Mouse (Mus musculus) heart, embryonic 16.5 days (tissue): Measurements from ENCODE around the gene Cdh5. TPM values are rescaled to one million over a fixed set of nuclear protein-coding genes. Genes with fewer than 3 reads are reported as not detected.

Experiments used
- ATAC-seq: fragments of 200-750 bp; cut with Nextera tagmentation; replicated peaks from 2 replicates; pipeline ENCODE4 v1.8.0; 2017; ENCODE audit warnings: moderate number of reproducible peaks; ENCODE audit not compliant: insufficient read depth, low FRiP score; ENCODE audit errors: extremely low read depth
- H3K27ac ChIP-seq: fragments of 300-500 bp; sonication (generic); 2 replicates; pipeline ENCODE4 v1.5.1; 2014; ENCODE audit warnings: mild to moderate bottlenecking, low read length, control low read depth, moderate library complexity
- H3K27me3 ChIP-seq: fragments of 300-500 bp; sonication (generic); 2 replicates; pipeline ENCODE4 v1.6.1; 2014; ENCODE audit warnings: low read length, mixed read lengths; ENCODE audit not compliant: control insufficient read depth, insufficient read depth
- H3K36me3 ChIP-seq: fragments of 300-500 bp; sonication (generic); 2 replicates; pipeline ENCODE4 v1.6.1; 2014; ENCODE audit not compliant: control insufficient read depth, insufficient read depth
- H3K4me1 ChIP-seq: fragments of 300-500 bp; sonication (generic); 2 replicates; pipeline ENCODE4 v1.6.1; 2014; ENCODE audit warnings: low read length, mixed read lengths; ENCODE audit not compliant: control insufficient read depth, insufficient read depth
- H3K4me2 ChIP-seq: fragments of 300-500 bp; sonication (generic); 2 replicates; pipeline ENCODE4 v1.6.1; 2014; ENCODE audit warnings: low read depth, mild to moderate bottlenecking, control low read depth, low read length
- H3K4me3 ChIP-seq: fragments of 300-500 bp; sonication (generic); 2 replicates; pipeline ENCODE4 v1.5.1; 2014; ENCODE audit warnings: mild to moderate bottlenecking, control low read depth, low read length
- H3K9ac ChIP-seq: fragments of 300-500 bp; sonication (generic); 2 replicates; pipeline ENCODE4 v1.6.1; 2014; ENCODE audit warnings: low read length, control low read depth
- H3K9me3 ChIP-seq: fragments of 300-500 bp; sonication (generic); replicated peaks from 2 replicates; pipeline ENCODE4 v1.6.1; 2016; ENCODE audit warnings: low read length; ENCODE audit not compliant: control insufficient read depth
- WGBS: fragments of 180-500 bp; shearing (Covaris S2); extraction: QIAGEN DNeasy Blood & Tissue Kit; methylation state at CpG from one replicate; pipeline ENCODE4 v1.1.7; 2014; 5-methylcytosine and 5-hydroxymethylcytosine counted together
- polyA plus RNA-seq: library from polyadenylated mRNA; unstranded; fragments of >200 nt; fragmentation: Nextera tagmentation; extraction: Ambion mirVana; gene quantifications from 2 replicates; pipeline ENCODE4 v1.2.1, GENCODE M21; 2015

Gene Cdh5
- polyA plus RNA-seq, 1 experiment from 2014 or later = 48.8 TPM

- no peak overlapping the region for H3K9ac ChIP-seq
- H3K27me3 ChIP-seq = no peaks in the 10 kb centered on the region
- no peak overlapping the region for H3K4me3 ChIP-seq
- ATAC-seq = no peak
- WGBS = 78% methylated on average over 25 of the region's 25 CpGs
- H3K4me2 ChIP-seq = no peak overlapping the region
- H3K9me3 ChIP-seq = no peaks in the 10 kb centered on the region
- no peaks in the 10 kb centered on the region for H3K4me1 ChIP-seq
- H3K27ac ChIP-seq = no peak overlapping the region
- no peaks in the 10 kb centered on the region for H3K36me3 ChIP-seq
These were observed 41.0 kb downstream of the Cdh5 start for GRCm38 (mm10) chr8:104142415-104142814.

- H3K27ac ChIP-seq = no peak overlapping the region
- H3K4me3 ChIP-seq = no peak overlapping the region
- ATAC-seq = no peak
- H3K9me3 ChIP-seq = no peaks in the 10 kb centered on the region
- WGBS = 61% methylated on average over 4 of the region's 4 CpGs
- no peak overlapping the region for H3K9ac ChIP-seq
- no peaks in the 10 kb centered on the region for H3K27me3 ChIP-seq
- H3K36me3 ChIP-seq = no peaks in the 10 kb centered on the region
- no peak overlapping the region for H3K4me2 ChIP-seq
- H3K4me1 ChIP-seq = no peaks in the 10 kb centered on the region
These were observed 42.0 kb downstream of the Cdh5 start for GRCm38 (mm10) chr8:104143379-104143778.

- Histone ChIP-seq H3K27me3 (no peaks in the 10 kb centered on the region), H3K27ac (no peak overlapping the region), H3K9ac (no peak overlapping the region), H3K36me3 (no peaks in the 10 kb centered on the region), H3K4me2 (no peak overlapping the region), H3K4me3 (no peak overlapping the region), H3K9me3 (no peaks in the 10 kb centered on the region), H3K4me1 (no peaks in the 10 kb centered on the region)
- 73% methylated on average over 13 of the region's 13 CpGs for WGBS
- no peak for ATAC-seq
These were observed 43.2 kb downstream of the Cdh5 start for GRCm38 (mm10) chr8:104144434-104145216.

- Histone ChIP-seq H3K27ac (no peak overlapping the region), H3K9ac (no peak overlapping the region), H3K9me3 (no peaks in the 10 kb centered on the region), H3K36me3 (no peaks in the 10 kb centered on the region), H3K4me1 (no peaks in the 10 kb centered on the region), H3K27me3 (no peaks in the 10 kb centered on the region), H3K4me2 (no peak overlapping the region), H3K4me3 (no peak overlapping the region)
- WGBS = 30% methylated on average over 15 of the region's 15 CpGs
- peak; percentile 69 for ATAC-seq
These were observed 44.7 kb downstream of the Cdh5 start for GRCm38 (mm10) chr8:104145981-104146689.

- 89% methylated on average over 15 of the region's 15 CpGs for WGBS
- Histone ChIP-seq H3K4me3 (no peak overlapping the region), H3K4me1 (no peaks in the 10 kb centered on the region), H3K27ac (no peak overlapping the region), H3K27me3 (no peaks in the 10 kb centered on the region), H3K9ac (no peak overlapping the region), H3K36me3 (no peaks in the 10 kb centered on the region), H3K4me2 (no peak overlapping the region), H3K9me3 (no peaks in the 10 kb centered on the region)
- ATAC-seq = no peak
These were observed 45.5 kb downstream of the Cdh5 start for GRCm38 (mm10) chr8:104146717-104147494.

- ATAC-seq = no peak
- no peaks in the 10 kb centered on the region for H3K36me3 ChIP-seq
- no peaks in the 10 kb centered on the region for H3K9me3 ChIP-seq
- no peaks in the 10 kb centered on the region for H3K4me1 ChIP-seq
- no peak overlapping the region for H3K4me3 ChIP-seq
- no peak overlapping the region for H3K27ac ChIP-seq
- H3K9ac ChIP-seq = no peak overlapping the region
- H3K27me3 ChIP-seq = no peaks in the 10 kb centered on the region
- WGBS = 85% methylated on average over 2 of the region's 2 CpGs
- no peak overlapping the region for H3K4me2 ChIP-seq
These were observed 46.5 kb downstream of the Cdh5 start for GRCm38 (mm10) chr8:104147947-104148346.

GRCm38 (mm10) chr8:104160731-104161130, 59.3 kb downstream of the Cdh5 start:
- no peak for ATAC-seq
- WGBS = 72% methylated on average over 5 of the region's 5 CpGs
- H3K9me3 ChIP-seq = no peaks in the 10 kb centered on the region

GRCm38 (mm10) chr8:104169461-104169860, 68.0 kb downstream of the Cdh5 start:
- Histone ChIP-seq H3K9ac (no peak overlapping the region), H3K36me3 (no peaks in the 10 kb centered on the region), H3K27ac (no peak overlapping the region), H3K4me3 (no peak overlapping the region), H3K27me3 (peaks cover 49% of the 10 kb centered on the region), H3K4me2 (no peak overlapping the region), H3K4me1 (peaks cover 4% of the 10 kb centered on the region; the same call in 1 of the 2 replicates), H3K9me3 (no peaks in the 10 kb centered on the region)
- WGBS = 68% methylated on average over 3 of the region's 3 CpGs
- ATAC-seq = no peak

More at GRCm38 (mm10) chr8:104160731-104161130, 59.3 kb downstream of the Cdh5 start:
- H3K27me3 ChIP-seq = no peaks in the 10 kb centered on the region
- H3K4me2 ChIP-seq = no peak overlapping the region
- no peaks in the 10 kb centered on the region for H3K4me1 ChIP-seq
- H3K9ac ChIP-seq = no peak overlapping the region
- no peaks in the 10 kb centered on the region for H3K36me3 ChIP-seq
- no peak overlapping the region for H3K27ac ChIP-seq
- H3K4me3 ChIP-seq = no peak overlapping the region
